Mouse (Mus musculus): ENCODE measurements around the gene Gm20538.

DNA sequence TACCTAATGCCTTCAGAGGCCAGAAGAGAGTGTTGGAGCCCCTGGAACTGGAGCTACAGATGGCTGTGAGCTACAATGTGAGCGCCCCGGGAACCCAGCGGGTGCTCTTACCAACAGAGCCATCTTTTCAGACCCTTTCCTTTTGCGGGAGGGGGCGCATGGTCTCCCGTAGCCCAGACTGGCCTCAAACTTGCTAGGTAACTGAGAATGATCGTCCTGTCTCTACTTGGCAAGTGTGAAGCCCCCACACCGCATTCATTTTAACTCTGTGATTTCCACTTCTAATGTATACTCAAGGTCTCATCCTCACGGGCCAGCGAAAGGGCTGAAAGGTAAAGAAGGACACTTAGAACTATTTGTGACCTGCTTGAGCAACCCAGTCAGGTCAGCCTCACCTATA, 8.3 kb downstream of the Gm20538 start:
- TF ChIP-seq CTCF (IDR thresholded peaks at IDR 0.05; ENCODE audit: low read depth, low read length) (no peak), GATA1 (IDR thresholded peaks at IDR 0.05; ENCODE audit: borderline replicate concordance, low read length) (no peak), TAL1 (conservative IDR thresholded peaks at IDR 0.05; ENCODE audit: low read depth, low read length) (no peak), POLR2AphosphoS5 (IDR thresholded peaks at IDR 0.05; ENCODE audit: insufficient replicate concordance, low read depth, low read length) (no peak)
